Mouse (Mus musculus) thymus, postnatal 4 days (tissue): ENCODE measurements around the gene Bcl2l15.
"Not testable (repeated sequence)": the region's sequence is repeated elsewhere in the genome, so short reads cannot be mapped to it uniquely, and the experiment has no call there.

Source experiments
- DNase-seq: peaks from one replicate; pipeline ENCODE4 v3.0.0; 2021

The Bcl2l15 gene

GRCm38 (mm10) chr3:103832426-103832825 is at the start of gene Bcl2l15:
Gene Bcl2l15, plus strand, starts transcription at chr3:103832601.
- no peak for DNase-seq

- DNase-seq, result peak; percentile 36
Observed at GRCm38 (mm10) chr3:103782844-103783609, 49.4 kb upstream of the Bcl2l15 start.

GRCm38 (mm10) chr3:103787225-103787624 is 45.2 kb upstream of the Bcl2l15 start:
- DNase-seq, result no peak

- no peak for DNase-seq
Observed at GRCm38 (mm10) chr3:103789096-103789495, 43.3 kb upstream of the Bcl2l15 start.

- peak; percentile 42 for DNase-seq
Observed at GRCm38 (mm10) chr3:103789891-103790345, 42.5 kb upstream of the Bcl2l15 start.

- DNase-seq, result peak; percentile 67
Observed at GRCm38 (mm10) chr3:103790346-103791145, 41.9 kb upstream of the Bcl2l15 start.

- DNase-seq, result peak; percentile 94
Observed at GRCm38 (mm10) chr3:103791230-103792110, 40.9 kb upstream of the Bcl2l15 start, which contains the start of gene Hipk1. Gene Hipk1, minus strand, starts transcription at chr3:103791563.

- not testable (repeated sequence) for DNase-seq
Observed at GRCm38 (mm10) chr3:103792111-103792406, 40.3 kb upstream of the Bcl2l15 start.

GRCm38 (mm10) chr3:103792566-103792965 is 39.8 kb upstream of the Bcl2l15 start:
- DNase-seq, result no peak

- no peak for DNase-seq
Observed at GRCm38 (mm10) chr3:103796389-103796788, 36.0 kb upstream of the Bcl2l15 start.

- DNase-seq, result no peak
Observed at GRCm38 (mm10) chr3:103799507-103799906, 32.9 kb upstream of the Bcl2l15 start.

GRCm38 (mm10) chr3:103801631-103802531 is 30.5 kb upstream of the Bcl2l15 start:
- DNase-seq, result peak; percentile 57

GRCm38 (mm10) chr3:103802861-103803260 is 29.5 kb upstream of the Bcl2l15 start:
- peak; percentile 54 for DNase-seq

- DNase-seq, result no peak
Observed at GRCm38 (mm10) chr3:103805671-103806070, 26.7 kb upstream of the Bcl2l15 start.

GRCm38 (mm10) chr3:103808891-103809798 is 23.3 kb upstream of the Bcl2l15 start, which contains the start of the genes Dclre1b, Ap4b1 and Gm43064:
Gene Dclre1b, minus strand, starts transcription at chr3:103809444.
Gene Ap4b1, plus strand, starts transcription at chr3:103809520.
Gene Gm43064, plus strand, starts transcription at chr3:103809573.
- DNase-seq, result peak; percentile 96

GRCm38 (mm10) chr3:103809799-103810150 is 22.6 kb upstream of the Bcl2l15 start:
- no peak for DNase-seq

- no peak for DNase-seq
Observed at GRCm38 (mm10) chr3:103810967-103811366, 21.4 kb upstream of the Bcl2l15 start.

GRCm38 (mm10) chr3:103827548-103827947 is 4.9 kb upstream of the Bcl2l15 start:
- peak; percentile 21 for DNase-seq

- no peak for DNase-seq
Observed at GRCm38 (mm10) chr3:103829036-103829435, 3.4 kb upstream of the Bcl2l15 start.

- DNase-seq, result not testable (repeated sequence)
Observed at GRCm38 (mm10) chr3:103830681-103831080, 1.7 kb upstream of the Bcl2l15 start.

GRCm38 (mm10) chr3:103831146-103831545 is 1.3 kb upstream of the Bcl2l15 start:
- DNase-seq, result no peak
